Mouse (Mus musculus): ENCODE data around the gene Eif6.

GRCm38 (mm10) chr2:155773664-155774063 lies 53.1 kb downstream of the Eif6 start:
- TF ChIP-seq FLI1 (IDR thresholded peaks at IDR 0.05; ENCODE audit: low read length): no peak
- no peak for TF ChIP-seq GATA1 (IDR thresholded peaks at IDR 0.05; ENCODE audit: borderline replicate concordance, low read length)

Measured in megakaryocyte, embryonic 14.5 days (primary cell).